Mouse (Mus musculus) fat pad, adult 2 months (tissue): ENCODE data around the gene Dnajb11.

Source experiments
- DNase-seq: peaks from one replicate; pipeline ENCODE4 v3.0.0-alpha.2; 2011; ENCODE audit warnings: low read depth, low spot score; ENCODE audit errors: extremely low read depth

The Dnajb11 gene

GRCm38 (mm10) chr16:22880900-22881299 lies 23.3 kb downstream of the Dnajb11 start:
- no peak for DNase-seq

- no peak for DNase-seq
These were observed 23.8 kb downstream of the Dnajb11 start for GRCm38 (mm10) chr16:22881487-22881886.

GRCm38 (mm10) chr16:22883441-22883840 lies 25.8 kb downstream of the Dnajb11 start:
- DNase-seq, result no peak

GRCm38 (mm10) chr16:22885356-22885755 lies 27.7 kb downstream of the Dnajb11 start:
- no peak for DNase-seq

GRCm38 (mm10) chr16:22886726-22887125 lies 29.1 kb downstream of the Dnajb11 start:
- DNase-seq, result no peak

GRCm38 (mm10) chr16:22888835-22889234 lies 31.2 kb downstream of the Dnajb11 start:
- no peak for DNase-seq

- no peak for DNase-seq
These were observed 32.1 kb downstream of the Dnajb11 start for GRCm38 (mm10) chr16:22889716-22890115.

- no peak for DNase-seq
These were observed 33.3 kb downstream of the Dnajb11 start, which contains the start of gene Ahsg for GRCm38 (mm10) chr16:22890683-22891510. Gene Ahsg, plus strand, starts transcription at chr16:22891277.

GRCm38 (mm10) chr16:22891733-22892154 lies 34.1 kb downstream of the Dnajb11 start:
- no peak for DNase-seq

- DNase-seq, result no peak
These were observed 36.5 kb downstream of the Dnajb11 start for GRCm38 (mm10) chr16:22894095-22894494.

- no peak for DNase-seq
These were observed 39.0 kb downstream of the Dnajb11 start for GRCm38 (mm10) chr16:22896618-22897017.

GRCm38 (mm10) chr16:22899346-22899745 lies 41.7 kb downstream of the Dnajb11 start:
- no peak for DNase-seq

- no peak for DNase-seq
These were observed 42.4 kb downstream of the Dnajb11 start for GRCm38 (mm10) chr16:22899866-22900570.

- DNase-seq, result no peak
These were observed 43.7 kb downstream of the Dnajb11 start for GRCm38 (mm10) chr16:22901326-22901725.

- no peak for DNase-seq
These were observed 51.6 kb downstream of the Dnajb11 start for GRCm38 (mm10) chr16:22909290-22909689.

GRCm38 (mm10) chr16:22911986-22912385 lies 54.3 kb downstream of the Dnajb11 start:
- DNase-seq, result no peak

- DNase-seq, result no peak
These were observed 55.2 kb downstream of the Dnajb11 start for GRCm38 (mm10) chr16:22912886-22913285.

GRCm38 (mm10) chr16:22914276-22914675 lies 56.6 kb downstream of the Dnajb11 start:
- no peak for DNase-seq

GRCm38 (mm10) chr16:22918034-22918433 lies 60.4 kb downstream of the Dnajb11 start, which contains the start of gene Fetub:
Gene Fetub, plus strand, starts transcription at chr16:22918334.
- no peak for DNase-seq

GRCm38 (mm10) chr16:22918664-22919312 lies 61.1 kb downstream of the Dnajb11 start:
- no peak for DNase-seq
